Mouse (Mus musculus) CD4-positive, CD25-positive, alpha-beta regulatory T cell, adult 4 months (primary cell): ENCODE data around the gene Samd4b. TPM values are rescaled to one million over a fixed set of nuclear protein-coding genes. Genes with fewer than 3 reads are reported as not detected.
"Not testable (repeated sequence)": the region's sequence is repeated elsewhere in the genome, so short reads cannot be mapped to it uniquely, and the experiment has no call there.

ENCODE experiments used
- ATAC-seq: one replicate; pipeline ENCODE4 v1.8.0; 2017
- polyA plus RNA-seq, 2 experiments: library from polyadenylated mRNA; unstranded; fragments of 100-300 nt; shearing (Covaris generic); gene quantifications; one replicate each; pipeline ENCODE4 v1.2.1; 2017

Samd4b gene
- polyA plus RNA-seq: 1 to 10 TPM; 7.4 to 7.5 TPM

- ATAC-seq: peak; percentile 98
Observed at GRCm38 (mm10) chr7:28597642-28598446, at the start of gene Samd4b, which contains the start of gene Pak4. Samd4b (minus strand) TSS chr7:28598144. Pak4 (minus strand) TSS chr7:28598185.

- no peak for ATAC-seq
Observed at GRCm38 (mm10) chr7:28647016-28647415, 49.1 kb upstream of the Samd4b start.

- no peak for ATAC-seq
Observed at GRCm38 (mm10) chr7:28645947-28646475, 48.1 kb upstream of the Samd4b start.

- ATAC-seq: no peak
Observed at GRCm38 (mm10) chr7:28645366-28645765, 47.4 kb upstream of the Samd4b start.

GRCm38 (mm10) chr7:28641546-28641945 lies 43.6 kb upstream of the Samd4b start:
- no peak for ATAC-seq

- no peak for ATAC-seq
Observed at GRCm38 (mm10) chr7:28637511-28637910, 39.6 kb upstream of the Samd4b start.

- ATAC-seq: no peak
Observed at GRCm38 (mm10) chr7:28634128-28634527, 36.2 kb upstream of the Samd4b start.

- ATAC-seq: no peak
Observed at GRCm38 (mm10) chr7:28631073-28631472, 33.1 kb upstream of the Samd4b start, which contains the start of gene Acp7. Acp7 (minus strand) TSS chr7:28631332.

GRCm38 (mm10) chr7:28624791-28625190 lies 26.8 kb upstream of the Samd4b start:
- ATAC-seq: no peak

- no peak for ATAC-seq
Observed at GRCm38 (mm10) chr7:28619098-28619715, 21.3 kb upstream of the Samd4b start.

GRCm38 (mm10) chr7:28605951-28606350 lies 8.0 kb upstream of the Samd4b start:
- ATAC-seq: no peak

GRCm38 (mm10) chr7:28603788-28604187 lies 5.8 kb upstream of the Samd4b start:
- not testable (repeated sequence) for ATAC-seq

GRCm38 (mm10) chr7:28603136-28603535 lies 5.2 kb upstream of the Samd4b start:
- no peak for ATAC-seq

GRCm38 (mm10) chr7:28601668-28602067 lies 3.7 kb upstream of the Samd4b start:
- ATAC-seq: no peak

GRCm38 (mm10) chr7:28601029-28601428 lies 3.1 kb upstream of the Samd4b start:
- no peak for ATAC-seq

- ATAC-seq: no peak
Observed at GRCm38 (mm10) chr7:28598951-28599350, 1.0 kb upstream of the Samd4b start.

GRCm38 (mm10) chr7:28597277-28597570 lies 720 bp downstream of the Samd4b start:
- no peak for ATAC-seq

- ATAC-seq: no peak
Observed at GRCm38 (mm10) chr7:28596436-28597276, 1.3 kb downstream of the Samd4b start.

- ATAC-seq: no peak
Observed at GRCm38 (mm10) chr7:28595751-28596435, 2.1 kb downstream of the Samd4b start.

GRCm38 (mm10) chr7:28593206-28594111 lies 4.5 kb downstream of the Samd4b start:
- ATAC-seq: no peak

- no peak for ATAC-seq
Observed at GRCm38 (mm10) chr7:28591862-28592261, 6.1 kb downstream of the Samd4b start.
